Mouse (Mus musculus): Measurements from ENCODE around the gene Pcgf1. TPM values are rescaled to one million over a fixed set of nuclear protein-coding genes. Genes with fewer than 3 reads are reported as not detected.

Gene Pcgf1
- polyA plus RNA-seq, 1 experiment from 2014 or later: 42.2 TPM

GRCm38 (mm10) chr6:83068706-83069487 is 8.8 kb upstream of the Pcgf1 start:
- Histone ChIP-seq H3K27me3 (peaks cover 100% of the 10 kb centered on the region), H3K27ac (replicated peaks) (no peak overlapping the region), H3K4me3 (peak overlapping the region; percentile 22), H3K4me1 (peaks cover 23% of the 10 kb centered on the region), H3K36me3 (no peaks in the 10 kb centered on the region), H3K4me2 (replicated peaks) (peak overlapping the region; percentile 25), H3K9me3 (no peaks in the 10 kb centered on the region), H3K9ac (replicated peaks) (no peak overlapping the region)
- WGBS: under 1% methylated on average over 80 of the region's 81 CpGs
- no peak for ATAC-seq (ENCODE audit: low FRiP score, low read depth)

- Histone ChIP-seq H3K9ac (replicated peaks) (no peak overlapping the region), H3K9me3 (no peaks in the 10 kb centered on the region), H3K36me3 (no peaks in the 10 kb centered on the region), H3K4me1 (peaks cover 23% of the 10 kb centered on the region), H3K4me2 (replicated peaks) (peak overlapping the region; percentile 25; the same call in 1 of the 2 replicates), H3K4me3 (peak overlapping the region; percentile 24), H3K27ac (replicated peaks) (no peak overlapping the region), H3K27me3 (peaks cover 100% of the 10 kb centered on the region)
- ATAC-seq (ENCODE audit: low FRiP score, low read depth): no peak
- whole genome bisulfite sequencing: 1% methylated on average over 66 of the region's 69 CpGs
These were observed 8.0 kb upstream of the Pcgf1 start for GRCm38 (mm10) chr6:83069488-83070246.

- H3K27ac ChIP-seq (replicated peaks): no peak within 1 kb of the TSS
- H3K4me3 ChIP-seq: peak within 1 kb of the TSS; percentile 24
- peaks cover 100% of the 10 kb centered on the region for H3K27me3 ChIP-seq
- peaks cover 23% of the 10 kb centered on the region for H3K4me1 ChIP-seq
- no peak for ATAC-seq (ENCODE audit: low FRiP score, low read depth)
- peak within 1 kb of the TSS; percentile 25; the same call in 1 of the 2 replicates for H3K4me2 ChIP-seq (replicated peaks)
- no peaks in the 10 kb centered on the region for H3K9me3 ChIP-seq
- 3% methylated on average over 10 of the region's 10 CpGs for WGBS
- no peaks in the 10 kb centered on the region for H3K36me3 ChIP-seq
- no peak within 1 kb of the TSS for H3K9ac ChIP-seq (replicated peaks)
These were observed 7.6 kb upstream of the Pcgf1 start, which contains the start of gene Tlx2 for GRCm38 (mm10) chr6:83070247-83070310. TSS of gene Tlx2 (minus strand) at chr6:83070293.

GRCm38 (mm10) chr6:83070311-83071219 is 7.1 kb upstream of the Pcgf1 start:
- Histone ChIP-seq H3K9ac (replicated peaks) (no peak overlapping the region), H3K4me1 (peaks cover 23% of the 10 kb centered on the region), H3K36me3 (no peaks in the 10 kb centered on the region), H3K27me3 (peaks cover 100% of the 10 kb centered on the region), H3K27ac (replicated peaks) (no peak overlapping the region), H3K9me3 (no peaks in the 10 kb centered on the region), H3K4me3 (peak overlapping the region; percentile 24), H3K4me2 (replicated peaks) (peak overlapping the region; percentile 25; the same call in 1 of the 2 replicates)
- ATAC-seq (ENCODE audit: low FRiP score, low read depth): no peak
- WGBS: under 1% methylated on average over 51 of the region's 58 CpGs

- peak overlapping the region; percentile 23; the same call in 1 of the 2 replicates for H3K4me2 ChIP-seq (replicated peaks)
- no peaks in the 10 kb centered on the region for H3K9me3 ChIP-seq
- peaks cover 100% of the 10 kb centered on the region for H3K27me3 ChIP-seq
- 0 out of 2 replicates have a peak overlapping the region, but pooled peaks have one; percentile 7 for H3K4me3 ChIP-seq
- ATAC-seq (ENCODE audit: low FRiP score, low read depth): no peak
- H3K36me3 ChIP-seq: no peaks in the 10 kb centered on the region
- H3K27ac ChIP-seq (replicated peaks): no peak overlapping the region
- no peak overlapping the region for H3K9ac ChIP-seq (replicated peaks)
- 2% methylated on average over 19 of the region's 24 CpGs for WGBS
- peaks cover 23% of the 10 kb centered on the region for H3K4me1 ChIP-seq
These were observed 6.4 kb upstream of the Pcgf1 start for GRCm38 (mm10) chr6:83071220-83071619.

GRCm38 (mm10) chr6:83074979-83075378 is 2.7 kb upstream of the Pcgf1 start:
- Histone ChIP-seq H3K4me2 (replicated peaks) (no peak overlapping the region), H3K36me3 (peaks cover 2% of the 10 kb centered on the region; the same call in 1 of the 2 replicates), H3K27ac (replicated peaks) (no peak overlapping the region), H3K4me1 (peaks cover 29% of the 10 kb centered on the region), H3K27me3 (peaks cover 75% of the 10 kb centered on the region), H3K9ac (replicated peaks) (no peak overlapping the region), H3K9me3 (no peaks in the 10 kb centered on the region), H3K4me3 (no peak overlapping the region)
- WGBS: 17% methylated on average over 2 of the region's 2 CpGs
- no peak for ATAC-seq (ENCODE audit: low FRiP score, low read depth)

- H3K9ac ChIP-seq (replicated peaks): peak overlapping the region; percentile 70
- H3K4me3 ChIP-seq: peak overlapping the region; percentile 68
- H3K36me3 ChIP-seq: peaks cover 24% of the 10 kb centered on the region
- H3K27me3 ChIP-seq: peaks cover 58% of the 10 kb centered on the region
- H3K9me3 ChIP-seq: no peaks in the 10 kb centered on the region
- WGBS: under 1% methylated on average over 46 of the region's 46 CpGs
- peak; percentile 91 for ATAC-seq (ENCODE audit: low FRiP score, low read depth)
- H3K4me1 ChIP-seq: peaks cover 15% of the 10 kb centered on the region
- H3K27ac ChIP-seq (replicated peaks): peak overlapping the region; percentile 91
- peak overlapping the region; percentile 94 for H3K4me2 ChIP-seq (replicated peaks)
These were observed 722 bp downstream of the Pcgf1 start for GRCm38 (mm10) chr6:83078324-83078858.

GRCm38 (mm10) chr6:83080210-83080609 is 2.5 kb downstream of the Pcgf1 start:
- Histone ChIP-seq H3K9me3 (no peaks in the 10 kb centered on the region), H3K4me3 (no peak overlapping the region), H3K27me3 (peaks cover 58% of the 10 kb centered on the region), H3K9ac (replicated peaks) (no peak overlapping the region), H3K4me2 (replicated peaks) (no peak overlapping the region), H3K4me1 (peaks cover 17% of the 10 kb centered on the region), H3K27ac (replicated peaks) (no peak overlapping the region), H3K36me3 (peaks cover 24% of the 10 kb centered on the region)
- no peak for ATAC-seq (ENCODE audit: low FRiP score, low read depth)
- WGBS: 98% methylated on average over 5 of the region's 5 CpGs

GRCm38 (mm10) chr6:83083497-83083896 is 5.8 kb downstream of the Pcgf1 start:
- H3K27ac ChIP-seq (replicated peaks): no peak overlapping the region
- peaks cover 24% of the 10 kb centered on the region for H3K36me3 ChIP-seq
- no peak overlapping the region for H3K4me3 ChIP-seq
- peaks cover 17% of the 10 kb centered on the region for H3K4me1 ChIP-seq
- no peaks in the 10 kb centered on the region for H3K9me3 ChIP-seq
- no peak overlapping the region for H3K4me2 ChIP-seq (replicated peaks)
- no peak overlapping the region for H3K9ac ChIP-seq (replicated peaks)
- peaks cover 68% of the 10 kb centered on the region for H3K27me3 ChIP-seq
- 7% methylated on average over 5 of the region's 5 CpGs for WGBS
- no peak for ATAC-seq (ENCODE audit: low FRiP score, low read depth)

GRCm38 (mm10) chr6:83084477-83084876 is 6.8 kb downstream of the Pcgf1 start:
- Histone ChIP-seq H3K27ac (replicated peaks) (no peak overlapping the region), H3K4me3 (no peak overlapping the region), H3K27me3 (peaks cover 76% of the 10 kb centered on the region), H3K9me3 (no peaks in the 10 kb centered on the region), H3K4me1 (0 out of 2 replicates have a peak, but pooled peaks cover 9% of the 10 kb centered on the region), H3K36me3 (peaks cover 24% of the 10 kb centered on the region), H3K4me2 (replicated peaks) (no peak overlapping the region), H3K9ac (replicated peaks) (no peak overlapping the region)
- 6% methylated on average over 6 of the region's 6 CpGs for WGBS
- ATAC-seq (ENCODE audit: low FRiP score, low read depth): no peak

- ATAC-seq (ENCODE audit: low FRiP score, low read depth): no peak
- Histone ChIP-seq H3K4me1 (0 out of 2 replicates have a peak, but pooled peaks cover 9% of the 10 kb centered on the region), H3K4me3 (peak within 1 kb of the TSS; percentile 17; the same call in 1 of the 2 replicates), H3K27ac (replicated peaks) (no peak within 1 kb of the TSS), H3K9me3 (no peaks in the 10 kb centered on the region), H3K4me2 (replicated peaks) (0 out of 2 replicates have a peak within 1 kb of the TSS, but pooled peaks have one; percentile 15), H3K36me3 (peaks cover 9% of the 10 kb centered on the region), H3K27me3 (peaks cover 93% of the 10 kb centered on the region), H3K9ac (replicated peaks) (peak within 1 kb of the TSS; percentile 2; the same call in 1 of the 2 replicates)
- 1% methylated on average over 35 of the region's 42 CpGs for WGBS
These were observed 8.7 kb downstream of the Pcgf1 start, which contains the start of gene Lbx2 for GRCm38 (mm10) chr6:83086121-83087035. TSS of gene Lbx2 (plus strand) at chr6:83086367.
